Mouse (Mus musculus) CD4-positive, CD25-positive, alpha-beta regulatory T cell, adult 4 months (primary cell): Measurements from ENCODE around the gene Elf5. TPM values are rescaled to one million over a fixed set of nuclear protein-coding genes. Genes with fewer than 3 reads are reported as not detected.

Source experiments
- ATAC-seq: one replicate; pipeline ENCODE4 v1.8.0; 2017
- polyA plus RNA-seq, 2 experiments: library from polyadenylated mRNA; unstranded; fragments of 100-300 nt; shearing (Covaris generic); gene quantifications; one replicate each; pipeline ENCODE4 v1.2.1; 2017

The Elf5 gene
- polyA plus RNA-seq, 2 experiments from 2014 or later: not detected

GRCm38 (mm10) chr2:103436534-103436933 is 25.0 kb downstream of the Elf5 start:
- ATAC-seq: no peak

- no peak for ATAC-seq
Measured at GRCm38 (mm10) chr2:103439071-103439622, 27.7 kb downstream of the Elf5 start.

GRCm38 (mm10) chr2:103439710-103440109 is 28.2 kb downstream of the Elf5 start:
- ATAC-seq: peak; percentile 32

- ATAC-seq: no peak
Measured at GRCm38 (mm10) chr2:103445776-103446175, 34.3 kb downstream of the Elf5 start.

GRCm38 (mm10) chr2:103446326-103446725 is 34.8 kb downstream of the Elf5 start:
- no peak for ATAC-seq

- ATAC-seq: no peak
Measured at GRCm38 (mm10) chr2:103448947-103449560, 37.6 kb downstream of the Elf5 start.

- no peak for ATAC-seq
Measured at GRCm38 (mm10) chr2:103449813-103450212, 38.3 kb downstream of the Elf5 start.

- ATAC-seq: no peak
Measured at GRCm38 (mm10) chr2:103450267-103450666, 38.8 kb downstream of the Elf5 start.

GRCm38 (mm10) chr2:103452550-103452949 is 41.1 kb downstream of the Elf5 start:
- no peak for ATAC-seq

GRCm38 (mm10) chr2:103455748-103456147 is 44.3 kb downstream of the Elf5 start:
- ATAC-seq: no peak

GRCm38 (mm10) chr2:103456646-103457045 is 45.2 kb downstream of the Elf5 start:
- peak; percentile 94 for ATAC-seq

GRCm38 (mm10) chr2:103457048-103457447 is 45.6 kb downstream of the Elf5 start:
- peak; percentile 23 for ATAC-seq

- no peak for ATAC-seq
Measured at GRCm38 (mm10) chr2:103457628-103458027, 46.1 kb downstream of the Elf5 start.

- no peak for ATAC-seq
Measured at GRCm38 (mm10) chr2:103459069-103459468, 47.6 kb downstream of the Elf5 start.

- ATAC-seq: no peak
Measured at GRCm38 (mm10) chr2:103461210-103461609, 49.7 kb downstream of the Elf5 start.

GRCm38 (mm10) chr2:103461743-103462142 is 50.3 kb downstream of the Elf5 start:
- peak; percentile 26 for ATAC-seq

GRCm38 (mm10) chr2:103462746-103463145 is 51.3 kb downstream of the Elf5 start:
- ATAC-seq: no peak

GRCm38 (mm10) chr2:103464524-103464923 is 53.0 kb downstream of the Elf5 start:
- ATAC-seq: no peak

- no peak for ATAC-seq
Measured at GRCm38 (mm10) chr2:103465429-103465828, 53.9 kb downstream of the Elf5 start.

GRCm38 (mm10) chr2:103466272-103466671 is 54.8 kb downstream of the Elf5 start:
- no peak for ATAC-seq

- no peak for ATAC-seq
Measured at GRCm38 (mm10) chr2:103466984-103467588, 55.6 kb downstream of the Elf5 start.

GRCm38 (mm10) chr2:103473362-103473761 is 61.9 kb downstream of the Elf5 start:
- no peak for ATAC-seq

GRCm38 (mm10) chr2:103476180-103476579 is 64.7 kb downstream of the Elf5 start:
- ATAC-seq: no peak

GRCm38 (mm10) chr2:103476657-103477056 is 65.2 kb downstream of the Elf5 start:
- no peak for ATAC-seq
